Mouse (Mus musculus) lung, embryonic 16.5 days (tissue): Measurements from ENCODE around the gene Tbxas1. TPM values are rescaled to one million over a fixed set of nuclear protein-coding genes. Genes with fewer than 3 reads are reported as not detected.

Source experiments
- ATAC-seq: fragments of 200-750 bp; cut with Nextera tagmentation; 2 replicates; pipeline ENCODE4 v1.8.0; 2017; ENCODE audit warnings: low read depth, mild to moderate bottlenecking, moderate library complexity
- H3K27ac ChIP-seq: fragments of 300-500 bp; sonication (generic); 2 replicates; pipeline ENCODE4 v1.5.1; 2014; ENCODE audit warnings: mild to moderate bottlenecking, control low read depth, low read length
- H3K27me3 ChIP-seq: fragments of 300-500 bp; sonication (generic); 2 replicates; pipeline ENCODE4 v1.6.1; 2014; ENCODE audit warnings: low read depth, low read length, mixed read lengths; ENCODE audit not compliant: control insufficient read depth, insufficient read depth
- H3K36me3 ChIP-seq: fragments of 300-500 bp; sonication (generic); 2 replicates; pipeline ENCODE4 v1.6.1; 2014; ENCODE audit warnings: low read length; ENCODE audit not compliant: control insufficient read depth, insufficient read depth
- H3K4me1 ChIP-seq: fragments of 300-500 bp; sonication (generic); replicated peaks from 2 replicates; pipeline ENCODE4 v1.6.1; 2014; ENCODE audit warnings: low read length, mixed read lengths; ENCODE audit not compliant: control insufficient read depth, insufficient read depth
- H3K4me2 ChIP-seq: fragments of 300-500 bp; sonication (generic); 2 replicates; pipeline ENCODE4 v1.6.1; 2014; ENCODE audit warnings: low read depth, low read length, control low read depth
- H3K4me3 ChIP-seq: fragments of 300-500 bp; sonication (generic); 2 replicates; pipeline ENCODE4 v1.5.1; 2014; ENCODE audit warnings: mild to moderate bottlenecking, low read length, control low read depth
- H3K9ac ChIP-seq: fragments of 300-500 bp; sonication (generic); 2 replicates; pipeline ENCODE4 v1.6.1; 2014; ENCODE audit warnings: low read length, control low read depth
- H3K9me3 ChIP-seq: fragments of 300-500 bp; sonication (generic); 2 replicates; pipeline ENCODE4 v1.6.1; 2016; ENCODE audit warnings: low read length; ENCODE audit not compliant: control insufficient read depth
- WGBS: fragments of 180-500 bp; shearing (Covaris S2); extraction: QIAGEN DNeasy Blood & Tissue Kit; methylation state at CpG from one replicate; pipeline ENCODE4 v1.1.7; 2014; 5-methylcytosine and 5-hydroxymethylcytosine counted together
- polyA plus RNA-seq: library from polyadenylated mRNA; unstranded; fragments of >200 nt; fragmentation: Nextera tagmentation; extraction: Ambion mirVana; gene quantifications from 2 replicates; pipeline ENCODE4 v1.2.1, GENCODE M21; 2015

Tbxas1 gene
- polyA plus RNA-seq, 1 experiment from 2014 or later = 3.9 TPM

- no peaks in the 10 kb centered on the region for H3K36me3 ChIP-seq
- peaks cover 35% of the 10 kb centered on the region for H3K4me1 ChIP-seq
- H3K27ac ChIP-seq = no peak overlapping the region
- H3K9me3 ChIP-seq = no peaks in the 10 kb centered on the region
- H3K9ac ChIP-seq = no peak overlapping the region
- H3K27me3 ChIP-seq = no peaks in the 10 kb centered on the region
- WGBS = 76% methylated on average over 3 of the region's 3 CpGs
- no peak overlapping the region for H3K4me2 ChIP-seq
- no peak for ATAC-seq
- H3K4me3 ChIP-seq = no peak overlapping the region
These were observed 27.0 kb upstream of the Tbxas1 start for GRCm38 (mm10) chr6:38847958-38848910.

- 87% methylated on average over 6 of the region's 6 CpGs for WGBS
- H3K36me3 ChIP-seq = no peaks in the 10 kb centered on the region
- H3K27me3 ChIP-seq = no peaks in the 10 kb centered on the region
- no peak overlapping the region for H3K9ac ChIP-seq
- no peak overlapping the region for H3K27ac ChIP-seq
- H3K4me3 ChIP-seq = no peak overlapping the region
- ATAC-seq = no peak
- peaks cover 27% of the 10 kb centered on the region for H3K4me1 ChIP-seq
- H3K9me3 ChIP-seq = no peaks in the 10 kb centered on the region
- no peak overlapping the region for H3K4me2 ChIP-seq
These were observed 24.4 kb upstream of the Tbxas1 start for GRCm38 (mm10) chr6:38850715-38851259.

GRCm38 (mm10) chr6:38851740-38852139 lies 23.5 kb upstream of the Tbxas1 start:
- H3K27me3 ChIP-seq = no peaks in the 10 kb centered on the region
- no peak for ATAC-seq
- no peak overlapping the region for H3K9ac ChIP-seq
- H3K9me3 ChIP-seq = no peaks in the 10 kb centered on the region
- no peak overlapping the region for H3K4me2 ChIP-seq
- no peak overlapping the region for H3K4me3 ChIP-seq
- no peak overlapping the region for H3K27ac ChIP-seq
- H3K36me3 ChIP-seq = no peaks in the 10 kb centered on the region
- peaks cover 18% of the 10 kb centered on the region for H3K4me1 ChIP-seq
- 82% methylated on average over 2 of the region's 2 CpGs for WGBS

- Histone ChIP-seq H3K36me3 (no peaks in the 10 kb centered on the region), H3K27ac (0 out of 2 replicates have a peak overlapping the region, but pooled peaks have one; percentile 12), H3K4me3 (no peak overlapping the region), H3K9me3 (no peaks in the 10 kb centered on the region), H3K9ac (no peak overlapping the region), H3K27me3 (no peaks in the 10 kb centered on the region), H3K4me1 (peaks cover 1% of the 10 kb centered on the region; the same call in 1 of the 2 replicates), H3K4me2 (no peak overlapping the region)
- WGBS = 58% methylated on average over 5 of the region's 5 CpGs
- ATAC-seq = no peak
These were observed 21.6 kb upstream of the Tbxas1 start for GRCm38 (mm10) chr6:38853561-38853992.

DNA sequence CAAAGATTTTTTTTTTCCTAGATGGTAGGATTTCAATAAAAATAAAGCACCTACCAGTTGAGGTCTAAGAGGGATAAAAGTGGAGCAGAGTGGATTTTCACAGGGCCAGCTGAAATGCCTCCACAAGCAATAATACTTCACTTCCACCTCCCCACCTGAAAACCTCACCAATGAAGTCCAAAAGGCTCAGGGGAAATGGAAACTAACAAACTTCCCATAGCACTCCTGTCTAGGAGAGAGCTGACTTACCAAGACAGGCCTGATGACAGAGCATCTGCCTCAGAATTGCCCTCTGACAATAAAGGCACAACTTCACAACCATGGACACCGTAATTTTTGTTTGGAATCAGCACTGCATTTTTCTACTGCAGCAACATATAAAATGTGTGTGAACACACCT lies 15.4 kb upstream of the Tbxas1 start:
- Histone ChIP-seq H3K36me3 (no peaks in the 10 kb centered on the region), H3K9me3 (no peaks in the 10 kb centered on the region), H3K9ac (no peak overlapping the region), H3K4me3 (no peak overlapping the region), H3K4me2 (no peak overlapping the region), H3K27ac (no peak overlapping the region), H3K4me1 (peaks cover 7% of the 10 kb centered on the region; the same call in 1 of the 2 replicates), H3K27me3 (no peaks in the 10 kb centered on the region)
- 94% methylated on average over 1 of the region's 1 CpGs for WGBS
- no peak for ATAC-seq

- no peak for ATAC-seq
- 89% methylated on average over 2 of the region's 2 CpGs for WGBS
- H3K36me3 ChIP-seq = no peaks in the 10 kb centered on the region
- H3K27ac ChIP-seq = no peak overlapping the region
- H3K4me3 ChIP-seq = no peak overlapping the region
- H3K4me2 ChIP-seq = no peak overlapping the region
- H3K9me3 ChIP-seq = no peaks in the 10 kb centered on the region
- peaks cover 7% of the 10 kb centered on the region; the same call in 1 of the 2 replicates for H3K4me1 ChIP-seq
- no peaks in the 10 kb centered on the region for H3K27me3 ChIP-seq
- no peak overlapping the region for H3K9ac ChIP-seq
These were observed 14.9 kb upstream of the Tbxas1 start for GRCm38 (mm10) chr6:38860301-38860700.

DNA sequence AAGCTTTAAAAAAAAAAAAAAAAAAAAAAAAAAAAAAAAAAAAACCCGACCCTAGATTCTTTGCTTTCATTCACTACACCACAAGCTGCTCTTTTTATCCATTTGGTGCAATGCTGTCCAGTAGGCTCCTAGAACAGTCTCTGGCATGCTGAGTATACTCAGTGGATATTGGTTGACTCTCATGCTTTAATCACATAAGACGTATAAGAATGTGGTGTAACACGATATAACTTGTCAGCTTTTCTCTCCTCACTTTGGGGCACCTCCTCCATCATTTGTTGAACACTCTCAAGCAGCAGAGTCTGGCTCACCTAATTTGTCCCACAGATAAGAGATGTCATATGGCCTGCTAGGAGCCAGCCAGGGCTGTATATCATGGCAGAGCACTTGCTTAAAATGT lies 11.6 kb upstream of the Tbxas1 start:
- no peaks in the 10 kb centered on the region for H3K27me3 ChIP-seq
- no peak overlapping the region for H3K4me2 ChIP-seq
- ATAC-seq = peak; percentile 72
- H3K9me3 ChIP-seq = no peaks in the 10 kb centered on the region
- no peak overlapping the region for H3K4me3 ChIP-seq
- H3K36me3 ChIP-seq = no peaks in the 10 kb centered on the region
- no peak overlapping the region for H3K27ac ChIP-seq
- peaks cover 13% of the 10 kb centered on the region for H3K4me1 ChIP-seq
- 15% methylated on average over 3 of the region's 3 CpGs for WGBS
- H3K9ac ChIP-seq = no peak overlapping the region

DNA sequence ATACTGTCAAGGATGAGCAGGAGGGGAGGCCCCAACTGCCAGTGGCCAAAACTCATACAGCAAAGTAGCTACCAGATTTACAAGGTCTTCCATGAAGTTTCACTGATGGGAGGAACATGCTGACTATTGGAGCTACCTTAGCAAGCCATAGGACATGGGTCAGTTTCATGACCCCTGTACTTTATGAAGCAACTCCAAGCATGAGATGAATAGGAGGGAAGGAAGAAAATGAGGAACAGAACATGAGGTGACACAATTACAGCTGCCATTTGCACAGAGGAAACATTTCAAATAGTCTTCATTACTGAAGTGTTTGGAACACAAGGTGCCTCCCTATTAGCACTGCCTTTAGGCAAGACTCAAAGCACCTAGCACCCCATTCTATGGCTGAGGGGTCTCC lies 9.4 kb upstream of the Tbxas1 start:
- Histone ChIP-seq H3K27ac (no peak overlapping the region), H3K4me3 (no peak overlapping the region), H3K4me1 (peaks cover 13% of the 10 kb centered on the region), H3K27me3 (no peaks in the 10 kb centered on the region), H3K9ac (no peak overlapping the region), H3K4me2 (no peak overlapping the region), H3K36me3 (no peaks in the 10 kb centered on the region), H3K9me3 (no peaks in the 10 kb centered on the region)
- ATAC-seq = no peak

DNA sequence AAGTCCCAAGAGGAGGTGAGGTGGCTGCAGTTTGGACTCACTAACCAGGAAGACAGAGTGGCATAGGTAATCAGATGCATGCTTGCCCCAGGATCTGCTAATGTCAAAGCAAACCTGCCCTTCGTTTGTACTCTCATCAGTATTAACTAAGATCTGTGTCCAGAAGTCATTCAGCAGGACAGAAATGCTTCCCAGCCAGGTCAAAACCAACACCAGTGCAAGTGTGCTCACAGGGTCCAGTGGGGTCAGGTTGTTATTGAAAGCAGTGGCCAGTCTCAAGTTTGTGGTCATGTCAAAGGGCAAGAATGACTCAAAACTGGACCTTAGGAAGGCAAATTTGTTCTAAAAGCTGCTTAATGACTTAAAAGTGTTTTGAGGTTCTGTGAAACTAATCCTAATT lies 8.8 kb upstream of the Tbxas1 start:
- Histone ChIP-seq H3K27ac (no peak overlapping the region), H3K4me3 (no peak overlapping the region), H3K4me2 (no peak overlapping the region), H3K4me1 (peaks cover 16% of the 10 kb centered on the region), H3K36me3 (no peaks in the 10 kb centered on the region), H3K9me3 (no peaks in the 10 kb centered on the region), H3K27me3 (no peaks in the 10 kb centered on the region), H3K9ac (no peak overlapping the region)
- 78% methylated on average over 1 of the region's 1 CpGs for WGBS
- ATAC-seq = no peak
